Mouse (Mus musculus) gastrocnemius, postnatal 36 days (tissue): ENCODE measurements at regions not wholly inside any gene's neighbourhood (a gene's known extent, or its start where the extent isn't known, plus 50 kb on each side); places are given as distances from the start of the nearest gene placed in this dataset.

Source experiments
- DNase-seq, 2 experiments: peaks; one replicate each; pipeline ENCODE4 v3.0.0; 2022
- intact Hi-C: fragments of 180-260 bp; cut with DNase I; formaldehyde crosslinking; loops from one replicate; pipeline ENCODE4 v1.15.1; 2025

DNA sequence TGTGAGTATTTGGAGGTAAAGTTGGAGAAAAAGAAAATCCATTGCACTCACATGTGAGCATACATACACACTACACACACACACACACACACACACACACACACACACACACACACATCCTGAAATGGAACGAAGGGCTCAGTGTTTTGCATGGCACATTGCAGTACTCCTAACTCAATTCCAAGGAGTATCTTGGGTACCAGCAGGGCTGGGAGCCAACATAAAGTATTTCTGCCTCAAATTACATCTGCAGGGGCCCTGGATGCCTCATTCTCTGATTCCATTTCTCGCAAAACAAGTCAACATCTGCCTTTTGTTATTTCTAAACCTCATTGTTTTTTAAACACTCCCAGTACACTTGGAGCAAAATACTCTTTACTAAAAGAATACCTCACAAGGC lies 132.7 kb upstream of the Rnaseh2b start:
- intact Hi-C loops = no loop called here
- no peak for DNase-seq

GRCm38 (mm10) chr14:62163120-62163796 lies 129.1 kb upstream of the Rnaseh2b start:
- intact Hi-C loops = no loop called here
- peak in 1 of 2 experiments; percentile 15 for DNase-seq

- intact Hi-C loops = no loop called here
Measured at GRCm38 (mm10) chr14:62164918-62165317, 127.5 kb upstream of the Rnaseh2b start.

DNA sequence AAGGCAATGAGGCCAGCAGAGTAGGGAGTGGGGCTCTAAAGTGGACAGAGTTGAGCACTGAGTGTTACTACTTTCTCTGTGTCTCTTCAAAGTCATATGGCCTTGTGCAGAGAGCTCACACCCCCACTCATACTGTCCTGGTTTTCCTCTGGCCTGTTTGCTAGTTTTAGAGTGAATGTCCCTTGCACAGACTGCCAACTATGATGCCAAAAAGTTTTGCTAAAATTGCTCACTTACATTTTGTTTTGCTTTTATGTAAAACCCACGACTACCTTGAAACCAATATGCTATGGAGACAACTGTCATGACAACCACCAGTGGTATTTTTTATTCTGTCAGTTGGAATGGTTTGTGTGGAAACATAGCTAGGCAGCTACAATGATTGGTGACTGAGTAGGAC lies 126.4 kb upstream of the Rnaseh2b start:
- DNase-seq = no peak
- intact Hi-C loops = no loop called here

More at GRCm38 (mm10) chr14:62164918-62165317, 127.5 kb upstream of the Rnaseh2b start:
- no peak for DNase-seq

DNA sequence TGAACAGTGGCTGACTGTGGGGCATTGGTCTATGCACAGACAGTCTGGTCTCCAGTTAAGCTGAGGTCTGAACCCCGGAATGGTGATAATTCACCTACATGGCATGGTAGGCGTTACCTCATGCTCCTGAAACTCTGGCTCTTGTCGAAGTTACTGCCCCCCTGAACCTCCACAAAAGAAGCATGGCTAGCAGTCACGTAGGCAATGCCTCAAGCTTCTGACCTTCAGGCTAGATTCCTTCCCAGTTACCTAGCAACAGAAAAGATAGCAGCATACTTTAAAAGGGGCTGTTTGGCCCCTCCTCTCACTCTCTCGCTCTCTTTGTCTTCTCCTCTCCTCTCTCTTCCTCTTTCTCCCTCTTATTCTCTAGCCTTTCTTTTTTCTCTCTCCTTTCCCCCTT lies 125.8 kb upstream of the Rnaseh2b start:
- DNase-seq = no peak
- intact Hi-C loops = no loop called here

DNA sequence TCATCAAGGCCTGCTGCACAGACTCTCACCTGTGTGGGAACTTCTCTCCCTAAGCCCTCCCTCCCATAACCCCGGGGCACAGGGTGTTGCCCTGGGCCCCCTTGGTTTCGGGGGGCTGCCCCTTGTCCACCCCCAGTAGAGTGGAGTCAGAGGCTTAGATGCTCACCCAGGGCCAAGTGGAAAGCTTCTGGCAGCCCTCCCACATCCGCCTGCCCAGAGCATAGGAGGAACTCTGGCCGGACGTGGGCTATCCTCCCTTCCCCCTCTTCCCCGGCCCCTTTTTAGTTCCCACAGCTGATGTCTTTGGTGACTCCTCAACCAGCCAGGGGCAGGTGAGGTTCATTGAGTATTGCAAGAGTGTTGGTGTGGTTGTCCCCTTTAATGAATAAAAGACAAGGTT lies 125.3 kb upstream of the Rnaseh2b start:
- intact Hi-C loops = no loop called here
- DNase-seq = no peak

- DNase-seq = no peak
- intact Hi-C loops = no loop called here
Measured at GRCm38 (mm10) chr14:62168711-62169110, 123.7 kb upstream of the Rnaseh2b start.

DNA sequence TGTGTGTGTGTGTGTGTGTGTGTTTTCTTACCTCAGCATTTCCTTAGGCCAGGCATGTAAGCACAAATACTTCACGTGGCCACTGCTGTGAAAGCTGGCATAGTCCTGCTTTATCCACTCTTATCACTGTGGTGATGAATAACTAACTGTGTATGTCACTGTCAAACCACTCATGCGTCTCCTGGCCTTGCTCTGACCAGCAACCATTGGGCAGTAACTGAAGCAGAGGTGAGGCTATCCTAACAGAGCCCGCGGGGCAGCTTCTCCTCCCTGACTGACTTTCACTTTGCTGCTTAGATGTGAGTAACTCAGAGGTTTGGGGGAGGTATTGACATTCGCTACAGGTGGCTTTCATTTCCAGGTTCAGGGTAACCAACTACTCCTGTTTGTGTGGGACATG lies 122.0 kb upstream of the Rnaseh2b start:
- DNase-seq = no peak
- intact Hi-C loops = no loop called here

DNA sequence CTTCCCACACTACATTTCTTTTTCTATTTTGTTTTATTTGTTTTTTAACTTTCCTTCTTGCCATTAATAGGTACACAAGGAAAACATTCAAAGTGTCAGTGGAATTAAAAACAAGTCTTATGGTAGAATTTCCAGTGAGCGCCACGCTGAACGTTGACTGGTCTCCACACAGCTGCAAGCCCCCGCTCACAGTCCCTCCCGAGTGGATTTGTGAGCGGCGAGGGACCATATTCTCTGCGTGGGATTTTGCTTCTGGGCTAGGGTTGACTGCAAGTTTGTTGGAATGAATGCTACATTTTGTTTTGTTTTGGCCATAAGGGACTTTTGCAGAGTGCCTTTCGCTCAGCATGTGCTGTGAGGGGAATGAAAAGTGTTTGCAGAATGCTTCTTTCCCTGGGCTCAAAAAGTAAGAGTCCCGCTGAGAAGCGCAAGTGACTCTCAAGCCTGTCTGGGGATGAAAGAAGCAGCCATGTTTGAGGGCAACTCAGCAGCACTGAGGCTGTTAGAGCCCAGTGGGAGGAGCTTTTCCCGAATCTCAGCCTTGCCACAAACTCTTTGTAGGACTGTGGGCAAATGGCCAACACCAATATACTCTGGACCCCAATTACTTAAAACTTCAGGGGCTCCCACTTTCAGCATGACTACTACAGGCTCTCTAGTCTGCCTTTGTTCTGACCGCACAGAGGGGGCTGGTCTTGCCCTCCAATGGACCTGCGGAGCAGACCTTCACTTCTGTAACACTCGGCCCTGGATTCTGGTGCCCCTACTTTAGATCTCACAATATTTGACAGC lies 120.9 kb upstream of the Rnaseh2b start:
- DNase-seq = no peak
- intact Hi-C loops = no loop called here

- intact Hi-C loops = no loop called here
- no peak for DNase-seq
Measured at GRCm38 (mm10) chr14:62173835-62174530, 118.4 kb upstream of the Rnaseh2b start.

DNA sequence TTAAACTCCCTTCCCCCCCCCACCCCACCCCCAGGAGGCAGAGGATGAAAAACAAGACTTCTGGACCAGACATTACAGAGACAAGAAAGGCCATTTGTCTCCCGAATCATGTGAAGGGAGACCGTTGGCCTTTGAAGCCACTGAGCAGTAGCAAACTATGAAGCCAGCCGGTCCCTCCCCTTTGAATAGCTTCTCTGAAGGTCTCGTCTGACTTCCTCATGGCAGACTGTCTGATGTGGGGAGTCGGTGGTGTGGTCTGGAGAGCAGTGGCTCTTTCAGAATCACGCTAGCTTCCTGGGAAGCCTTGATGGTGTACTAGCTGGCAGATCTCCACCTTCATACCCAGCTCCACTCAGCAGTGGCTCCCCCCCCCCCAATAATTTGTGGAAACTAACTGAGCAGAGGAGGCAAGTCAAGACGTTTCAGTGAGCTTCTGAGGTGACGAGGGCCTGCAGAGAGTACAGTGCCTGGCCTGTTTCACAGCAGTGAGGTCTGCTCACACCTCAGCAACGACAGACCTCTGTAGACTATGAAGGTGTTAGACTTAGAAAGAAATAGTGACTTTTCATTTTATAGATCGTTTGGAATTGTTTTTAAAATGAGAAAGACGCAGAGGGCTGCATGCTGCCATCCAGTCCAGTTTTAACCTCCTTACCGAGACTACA lies 116.9 kb upstream of the Rnaseh2b start:
- intact Hi-C loops = no loop called here
- no peak for DNase-seq

- intact Hi-C loops = no loop called here
Measured at GRCm38 (mm10) chr14:62177509-62177908, 114.9 kb upstream of the Rnaseh2b start.

GRCm38 (mm10) chr14:62187360-62187759 lies 105.0 kb upstream of the Rnaseh2b start:
- intact Hi-C loops = no loop called here
- DNase-seq = no peak

More at GRCm38 (mm10) chr14:62177509-62177908, 114.9 kb upstream of the Rnaseh2b start:
- DNase-seq = peak; percentile 69 to 75

DNA sequence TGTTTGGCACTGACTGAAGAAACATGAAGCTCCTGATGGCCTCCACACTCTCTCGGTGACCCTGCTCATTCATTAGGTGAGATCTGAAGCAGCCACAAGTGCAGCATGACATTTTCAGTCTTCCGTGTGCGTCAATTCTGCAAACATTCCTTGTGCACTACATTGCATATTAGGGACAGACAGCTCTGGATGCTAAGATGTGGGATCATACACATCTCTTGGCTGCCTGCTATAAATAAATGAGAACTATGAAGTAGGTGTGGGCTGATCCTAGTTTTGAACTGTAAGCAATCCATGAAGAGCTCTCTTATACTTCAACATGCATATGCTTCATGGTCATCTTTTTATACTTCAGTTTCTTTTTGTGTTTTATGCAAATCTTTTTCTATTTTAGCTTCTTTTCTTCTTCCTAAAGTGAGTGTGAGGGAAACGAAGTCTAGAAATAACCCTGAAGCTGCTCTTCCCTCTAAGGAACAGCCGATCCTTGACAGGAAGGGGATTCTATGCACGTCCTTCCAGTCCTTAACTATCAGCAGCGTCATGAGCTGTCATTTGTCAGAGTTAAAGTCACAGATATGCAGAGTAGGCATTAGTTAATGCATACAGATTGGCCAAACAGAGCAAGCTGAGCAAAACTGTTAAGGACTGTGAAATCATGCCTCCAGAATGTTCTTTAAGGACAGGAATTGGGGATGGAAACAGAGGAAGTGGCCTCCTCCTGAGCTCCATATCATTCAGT lies 104.1 kb upstream of the Rnaseh2b start:
- DNase-seq = no peak
- intact Hi-C loops = no loop called here

DNA sequence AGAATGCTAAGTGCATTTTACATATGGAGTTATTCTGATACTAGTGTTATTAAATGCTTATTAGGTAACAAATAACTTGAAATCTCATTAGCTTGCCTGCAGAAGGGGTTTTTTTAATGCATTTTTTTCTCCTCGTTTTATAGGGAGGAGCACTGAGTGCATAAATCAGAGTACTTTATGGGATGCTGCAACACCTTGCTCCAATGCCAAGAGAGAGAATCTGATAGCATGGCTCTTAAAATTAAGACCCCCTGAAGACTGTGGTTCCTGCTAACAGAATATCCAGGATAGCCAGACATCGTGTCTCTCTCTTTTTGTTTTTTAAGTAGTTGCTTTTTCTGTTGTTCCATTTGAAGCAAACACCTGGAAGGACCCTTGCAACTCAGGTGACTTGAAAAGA lies 100.8 kb upstream of the Rnaseh2b start:
- no peak for DNase-seq
- intact Hi-C loops = no loop called here

GRCm38 (mm10) chr14:62192814-62193213 lies 99.6 kb upstream of the Rnaseh2b start:
- intact Hi-C loops = no loop called here
- no peak for DNase-seq

DNA sequence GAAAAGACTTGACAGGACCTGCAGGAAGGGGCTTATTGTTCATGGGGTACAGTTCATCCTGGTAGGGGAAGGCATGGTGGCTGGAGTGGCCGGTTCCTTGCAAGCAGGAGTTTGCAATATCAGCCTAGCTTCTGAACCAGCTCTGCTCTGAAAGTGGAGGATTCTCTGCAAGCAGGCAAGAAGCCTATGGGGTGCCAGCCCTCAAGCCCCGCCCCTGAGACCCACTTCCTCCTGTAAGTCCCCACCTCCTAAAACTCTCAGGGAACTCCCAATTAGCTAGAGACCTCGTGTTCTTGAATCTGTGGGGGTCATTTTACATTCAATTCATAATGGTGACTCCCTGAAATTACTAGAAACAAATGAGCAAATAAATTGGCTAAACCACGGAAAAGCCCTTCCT lies 99.0 kb upstream of the Rnaseh2b start:
- no peak for DNase-seq
- intact Hi-C loops = no loop called here

DNA sequence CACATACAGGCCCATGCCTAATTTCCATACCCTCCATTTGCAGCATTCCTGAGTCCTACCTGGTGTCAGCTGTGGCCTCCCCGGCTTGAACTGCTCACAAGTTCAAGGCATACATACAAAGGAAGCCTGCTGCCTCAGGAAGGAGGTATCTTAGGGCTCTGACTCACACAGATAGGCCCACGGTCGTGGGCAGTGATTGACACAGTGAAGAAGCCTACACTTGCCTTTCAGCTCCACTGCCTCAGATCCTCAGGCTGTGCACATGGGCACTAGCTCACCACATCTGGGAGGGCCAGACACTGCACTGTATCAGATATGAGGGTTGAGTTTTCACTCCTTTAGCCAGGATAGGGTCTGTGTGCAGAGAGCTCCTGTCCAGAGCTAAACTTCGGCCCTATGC lies 95.6 kb upstream of the Rnaseh2b start:
- intact Hi-C loops = no loop called here
- DNase-seq = no peak

- intact Hi-C loops = no loop called here
- no peak for DNase-seq
Measured at GRCm38 (mm10) chr14:62198476-62199190, 93.8 kb upstream of the Rnaseh2b start.

GRCm38 (mm10) chr14:62215071-62215470 lies 77.3 kb upstream of the Rnaseh2b start:
- DNase-seq = no peak
- intact Hi-C loops = no loop called here
